Mouse (Mus musculus): ENCODE results near the gene Farp1. TPM values are rescaled to one million over a fixed set of nuclear protein-coding genes. Genes with fewer than 3 reads are reported as not detected.
"Not testable (repeated sequence)": the region's sequence is repeated elsewhere in the genome, so short reads cannot be mapped to it uniquely, and the experiment has no call there.

Gene Farp1
- 10 to 100 TPM; 21.1 to 32.3 TPM for total RNA-seq (2021)
- long read RNA-seq, experiment 1, full-length matches to known transcripts: 1 of 10 reads
- long read RNA-seq, experiment 1, partial matches to known transcripts: 8 of 10 reads
- long read RNA-seq, experiment 1, other reads (novel, unspliced or antisense): 1 of 10 reads
- long read RNA-seq, experiment 2, full-length matches to known transcripts: 2 of 9 reads
- long read RNA-seq, experiment 2, partial matches to known transcripts: 0 of 9 reads
- long read RNA-seq, experiment 2, other reads (novel, unspliced or antisense): 7 of 9 reads

- peak; percentile 91 for DNase-seq
Measured at GRCm38 (mm10) chr14:121034973-121035662, at the start of gene Farp1. Farp1 (plus strand) TSS chr14:121035200.

GRCm38 (mm10) chr14:120989126-120989525, 45.9 kb upstream of the Farp1 start:
- no peak for DNase-seq

- DNase-seq: no peak
Measured at GRCm38 (mm10) chr14:120997686-120998085, 37.3 kb upstream of the Farp1 start.

- DNase-seq: no peak
Measured at GRCm38 (mm10) chr14:121000561-121001340, 34.2 kb upstream of the Farp1 start.

- peak; percentile 10 for DNase-seq
Measured at GRCm38 (mm10) chr14:121005621-121006020, 29.4 kb upstream of the Farp1 start.

GRCm38 (mm10) chr14:121006021-121006420, 29.0 kb upstream of the Farp1 start:
- no peak for DNase-seq

GRCm38 (mm10) chr14:121015114-121015690, 19.8 kb upstream of the Farp1 start:
- DNase-seq: no peak

GRCm38 (mm10) chr14:121022403-121022802, 12.6 kb upstream of the Farp1 start:
- DNase-seq: no peak

- DNase-seq: no peak
Measured at GRCm38 (mm10) chr14:121025381-121025780, 9.6 kb upstream of the Farp1 start.

GRCm38 (mm10) chr14:121031396-121031795, 3.6 kb upstream of the Farp1 start:
- DNase-seq: no peak

- peak; percentile 37 for DNase-seq
Measured at GRCm38 (mm10) chr14:121034525-121034924, 475 bp upstream of the Farp1 start.

- DNase-seq: peak; percentile 72
Measured at GRCm38 (mm10) chr14:121035663-121036473, 868 bp downstream of the Farp1 start.

GRCm38 (mm10) chr14:121036612-121037221, 1.7 kb downstream of the Farp1 start:
- peak; percentile 38 for DNase-seq

- no peak for DNase-seq
Measured at GRCm38 (mm10) chr14:121037276-121037675, 2.3 kb downstream of the Farp1 start.

- no peak for DNase-seq
Measured at GRCm38 (mm10) chr14:121038676-121039075, 3.7 kb downstream of the Farp1 start.

- no peak for DNase-seq
Measured at GRCm38 (mm10) chr14:121044145-121044544, 9.1 kb downstream of the Farp1 start.

- no peak for DNase-seq
Measured at GRCm38 (mm10) chr14:121046313-121046961, 11.4 kb downstream of the Farp1 start.

GRCm38 (mm10) chr14:121047780-121048179, 12.8 kb downstream of the Farp1 start:
- DNase-seq: no peak

GRCm38 (mm10) chr14:121051002-121051401, 16.0 kb downstream of the Farp1 start:
- DNase-seq: not testable (repeated sequence)

GRCm38 (mm10) chr14:121053020-121053518, 18.1 kb downstream of the Farp1 start:
- peak; percentile 49 for DNase-seq
